26 mouse cellular contexts compared by ENCODE assay signal in genomic region chr1:119089887-119090620, GRCm38 (mm10). TPM values are rescaled to one million over a fixed set of nuclear protein-coding genes. Genes with fewer than 3 reads are reported as not detected.
DNase-seq lines count a peak whose midpoint lies in the region; ATAC-seq and TF ChIP-seq lines count a peak whose summit lies in the region.
"Had no signal": no experiment of that assay in that cellular context is flagged by ENCODE, and none has a peak within 500 bp of the region (broad histone marks: within the 10 kb centered on the region; RNA-seq: fewer than 3 reads in every experiment).

No protein-coding gene starts in this region.

- no peaks in the 10 kb centered on the region for H3K27me3 ChIP-seq in kidney, adult 2 months (replicated peaks; ENCODE audit: control insufficient read depth, insufficient read depth, low read length)
- H3K27me3 ChIP-seq in testis, adult 2 months (ENCODE audit: control insufficient read depth, insufficient read depth, low read length) = no peaks in the 10 kb centered on the region
- H3K27me3 ChIP-seq in kidney, embryonic 14.5 days (ENCODE audit: control insufficient read depth, insufficient read depth, low read length) = no peaks in the 10 kb centered on the region
- H3K27me3 ChIP-seq: CH12.LX; heart, embryonic 15.5 days; liver, embryonic 15.5 days; neural tube, embryonic 12.5 days had no signal

- no peak for TF ChIP-seq CTCF in kidney, adult 2 months (conservative IDR thresholded peaks at IDR 0.05; ENCODE audit: insufficient read depth, insufficient read length, low read depth, low read length)
- TF ChIP-seq CTCF in testis, adult 2 months (IDR thresholded peaks at IDR 0.05; ENCODE audit: control insufficient read depth, insufficient read depth, insufficient replicate concordance, low read depth, low read length) = no peak

- no peak for ATAC-seq in kidney, embryonic 14.5 days (ENCODE audit: low FRiP score, low TSS enrichment)
- ATAC-seq: forebrain, postnatal 0 days; hindbrain, postnatal 0 days; intestine, embryonic 16.5 days had no signal

- no peaks in the 10 kb centered on the region for H3K36me3 ChIP-seq in kidney, adult 2 months (ENCODE audit: control insufficient read depth, insufficient read depth, low read length)
- no peaks in the 10 kb centered on the region for H3K36me3 ChIP-seq in testis, adult 2 months (ENCODE audit: control insufficient read depth, insufficient read depth, low read length)
- no peaks in the 10 kb centered on the region for H3K36me3 ChIP-seq in kidney, embryonic 14.5 days (ENCODE audit: control insufficient read depth, insufficient read depth, low read length)
- H3K36me3 ChIP-seq: G1E; heart, embryonic 15.5 days; limb, embryonic 10.5 days; liver, embryonic 15.5 days; neural tube, embryonic 12.5 days had no signal

- 66% methylated on average over 18 of the region's 18 CpGs for WGBS in kidney, adult 2 months
- 71% methylated on average over 18 of the region's 18 CpGs for WGBS in kidney, embryonic 14.5 days

- no peak overlapping the region for H3K27ac ChIP-seq in kidney, adult 2 months (ENCODE audit: insufficient read depth, low read depth, low read length)
- H3K27ac ChIP-seq in brown adipose tissue, adult 24 weeks (replicated peaks; ENCODE audit: low read depth, low read length) = peak overlapping the region; percentile 76
- peak overlapping the region; percentile 57 for H3K27ac ChIP-seq in testis, adult 2 months (ENCODE audit: control insufficient read depth, insufficient read depth, low read depth, low read length)
- H3K27ac ChIP-seq in kidney, embryonic 14.5 days (ENCODE audit: low read depth, low read length) = no peak overlapping the region
- H3K27ac ChIP-seq: heart, embryonic 15.5 days; hindbrain, postnatal 0 days; kidney, postnatal 0 days; left cerebral cortex, adult 2 months; limb, embryonic 10.5 days; liver, embryonic 15.5 days; neural tube, embryonic 12.5 days had no signal

- H3K9me3 ChIP-seq in kidney, embryonic 14.5 days (ENCODE audit: control insufficient read depth, low read length) = no peaks in the 10 kb centered on the region
- H3K9me3 ChIP-seq: heart, embryonic 15.5 days; limb, embryonic 10.5 days; liver, embryonic 15.5 days; neural tube, embryonic 12.5 days had no signal

- no peaks in the 10 kb centered on the region for H3K4me1 ChIP-seq in kidney, adult 2 months (ENCODE audit: control insufficient read depth, insufficient read depth, low read length)
- no peaks in the 10 kb centered on the region; the same call in 1 of the 2 replicates for H3K4me1 ChIP-seq in brown adipose tissue, adult 24 weeks (ENCODE audit: control insufficient read depth, insufficient read depth, insufficient read length, low read length)
- peaks cover 7% of the 10 kb centered on the region for H3K4me1 ChIP-seq in testis, adult 2 months (ENCODE audit: control insufficient read depth, insufficient read depth, low read length)
- H3K4me1 ChIP-seq in kidney, embryonic 14.5 days (ENCODE audit: control insufficient read depth, insufficient read depth, low read length) = no peaks in the 10 kb centered on the region
- H3K4me1 ChIP-seq: heart, embryonic 15.5 days; liver, embryonic 15.5 days; neural tube, embryonic 12.5 days had no signal

- H3K9ac ChIP-seq in kidney, embryonic 14.5 days (ENCODE audit: low read depth, low read length) = no peak overlapping the region
- H3K9ac ChIP-seq: forebrain, postnatal 0 days; heart, embryonic 15.5 days; liver, embryonic 15.5 days; neural tube, embryonic 12.5 days had no signal

- DNase-seq in gastrocnemius, postnatal 25 days = peak; percentile 21
- DNase-seq in gastrocnemius, postnatal 10 days = no peak
- DNase-seq in kidney, adult 9 months = peak; percentile 9
- no peak for DNase-seq in kidney, adult 2 months
- DNase-seq: B cell, adult 2 months; cerebellum, adult 18-20 months; cerebellum, postnatal 14 days; forebrain, postnatal 0 days; liver; midbrain, embryonic 14.5 days; thymus, adult 18-20 months; thymus, postnatal 36 days had no signal

- no peak overlapping the region for H3K4me2 ChIP-seq in kidney, embryonic 14.5 days (replicated peaks; ENCODE audit: low read depth, low read length)
- H3K4me2 ChIP-seq: heart, embryonic 15.5 days; liver, embryonic 15.5 days; neural tube, embryonic 12.5 days had no signal

- no peak overlapping the region for H3K4me3 ChIP-seq in kidney, adult 2 months (ENCODE audit: insufficient read depth, low read depth, low read length)
- no peak overlapping the region for H3K4me3 ChIP-seq in brown adipose tissue, adult 24 weeks (ENCODE audit: insufficient read depth, low read depth, low read length)
- H3K4me3 ChIP-seq in testis, adult 2 months (ENCODE audit: control insufficient read depth, low read depth, low read length) = no peak overlapping the region
- no peak overlapping the region for H3K4me3 ChIP-seq in kidney, embryonic 14.5 days (ENCODE audit: low read length)
- H3K4me3 ChIP-seq: heart, embryonic 15.5 days; left cerebral cortex, adult 2 months; limb, embryonic 10.5 days; liver, embryonic 15.5 days; neural tube, embryonic 12.5 days had no signal

- no peak for TF ChIP-seq POLR2A in kidney, adult 2 months (IDR thresholded peaks at IDR 0.05; ENCODE audit: low read depth, low read length)
- no peak for TF ChIP-seq POLR2A in testis, adult 2 months (IDR thresholded peaks at IDR 0.05; ENCODE audit: control insufficient read depth, low read depth, low read length)

RNA-seq across cellular contexts. Expression of gene Gli2, which starts 36.6 kb away (rescaled TPM):
- 1 to 10 TPM; 1.4 to 1.5 TPM for total RNA-seq in gastrocnemius, postnatal 25 days (2021)
- 1 to 10 TPM; 3.4 to 5.4 TPM for total RNA-seq in gastrocnemius, postnatal 10 days (2021)
- 0.44 and 0.52 TPM in 2 replicates for polyA plus RNA-seq in kidney, adult 2 months (2012; rRNA removed)
- 0.48 TPM in 1 of 2 replicates, not detected in the other for polyA plus RNA-seq in brown adipose tissue, adult 24 weeks (2012; ENCODE audit: insufficient read depth, insufficient read length, missing spikeins)
- polyA plus RNA-seq in testis, adult 2 months (2012; rRNA removed) = 1.3 and 1.4 TPM in 2 replicates
- polyA plus RNA-seq in kidney, embryonic 14.5 days (2014; fragmentation: Nextera tagmentation; extraction: Ambion mirVana) = 8.2 and 10.3 TPM in 2 replicates
- total RNA-seq: CH12.LX; megakaryocyte-erythroid progenitor cell, adult 5-6 weeks had no signal
- polyA plus RNA-seq: G1E had no signal

Comparison
In these comparisons a context has a peak if more than half of its experiments do, and no peak if none do; other contexts are left out.
1. DNase-seq: peak in gastrocnemius, postnatal 25 days (single experiment) and kidney, adult 9 months (single experiment); none in gastrocnemius, postnatal 10 days (single experiment) and kidney, adult 2 months (single experiment).
2. H3K27ac ChIP-seq: peak in brown adipose tissue, adult 24 weeks (single experiment) and testis, adult 2 months (single experiment); none in kidney, adult 2 months (single experiment) and kidney, embryonic 14.5 days (single experiment).